Mouse (Mus musculus): ENCODE measurements at regions not wholly inside any gene's neighbourhood (a gene's known extent, or its start where the extent isn't known, plus 50 kb on each side); places are given as distances from the start of the nearest gene placed in this dataset.

DNA sequence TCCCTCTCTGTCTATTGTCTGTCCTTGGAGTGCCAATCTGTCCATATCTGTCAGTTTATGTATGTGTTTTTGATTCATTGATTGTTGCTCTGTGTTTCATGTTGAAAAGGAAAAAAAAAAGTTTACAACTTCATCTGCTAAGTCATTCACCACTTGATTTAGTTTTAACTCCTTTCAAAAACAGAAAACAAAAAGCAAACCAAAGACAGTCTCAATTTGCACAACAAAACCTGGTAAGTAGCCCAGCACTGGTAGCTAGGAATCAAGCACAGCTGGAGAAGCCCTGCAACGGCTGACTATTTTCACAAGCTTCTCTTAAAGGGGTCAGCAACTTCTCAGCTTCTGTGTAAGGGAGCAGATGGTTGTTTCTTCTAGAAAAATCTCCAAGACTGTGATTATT, 72.9 kb upstream of the Adgrf1 start:
- Histone ChIP-seq H3K9ac (ENCODE audit: low read depth, poor library complexity, severe bottlenecking) (no peak overlapping the region), H3K4me1 (ENCODE audit: control insufficient read depth, insufficient read depth, low read length) (no peaks in the 10 kb centered on the region), H3K27me3 (ENCODE audit: control insufficient read depth, insufficient read depth, low read length, poor library complexity, severe bottlenecking) (no peaks in the 10 kb centered on the region), H3K36me3 (ENCODE audit: control insufficient read depth, insufficient read depth, low read length, poor library complexity, severe bottlenecking) (no peaks in the 10 kb centered on the region), H3K9me3 (replicated peaks; ENCODE audit: control insufficient read depth, insufficient read depth, low read length, poor library complexity, severe bottlenecking) (peaks cover 7% of the 10 kb centered on the region), H3K27ac (ENCODE audit: insufficient read depth, low read length) (no peak overlapping the region), H3K4me3 (ENCODE audit: low read depth, low read length) (no peak overlapping the region)
- no peak for TF ChIP-seq CTCF (IDR thresholded peaks at IDR 0.05; ENCODE audit: low read depth, low read length)
- no peak for TF ChIP-seq EP300 (IDR thresholded peaks at IDR 0.05; ENCODE audit: insufficient read depth, low read depth, low read length)
- TF ChIP-seq POLR2A (IDR thresholded peaks at IDR 0.05; ENCODE audit: insufficient read depth, low read length) = no peak

DNA sequence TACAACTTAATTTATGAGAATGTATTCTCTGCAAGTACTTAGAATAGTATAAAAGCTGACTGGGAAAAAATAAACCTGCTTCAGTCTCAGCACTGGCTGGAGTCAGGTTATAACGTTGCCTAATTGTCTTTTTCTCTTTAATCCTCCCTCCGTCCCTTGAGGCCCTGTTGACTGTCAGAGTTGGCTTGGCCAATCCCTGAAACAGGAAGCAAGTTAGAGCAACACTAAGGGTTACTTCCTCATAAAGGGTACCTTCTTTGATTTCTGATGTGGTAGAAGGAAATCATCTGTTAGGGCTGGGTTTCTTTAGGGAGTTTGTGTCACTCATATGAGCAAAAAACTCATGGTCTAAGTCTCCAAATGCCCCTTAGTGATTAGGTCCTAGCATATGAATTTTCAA, 69.3 kb upstream of the Adgrf1 start:
- no peak overlapping the region for H3K27ac ChIP-seq (ENCODE audit: insufficient read depth, low read length)
- no peaks in the 10 kb centered on the region for H3K4me1 ChIP-seq (ENCODE audit: control insufficient read depth, insufficient read depth, low read length)
- H3K9me3 ChIP-seq (replicated peaks; ENCODE audit: control insufficient read depth, insufficient read depth, low read length, poor library complexity, severe bottlenecking) = peaks cover 7% of the 10 kb centered on the region
- no peaks in the 10 kb centered on the region for H3K27me3 ChIP-seq (ENCODE audit: control insufficient read depth, insufficient read depth, low read length, poor library complexity, severe bottlenecking)
- TF ChIP-seq CTCF (IDR thresholded peaks at IDR 0.05; ENCODE audit: low read depth, low read length) (no peak), POLR2A (IDR thresholded peaks at IDR 0.05; ENCODE audit: insufficient read depth, low read length) (no peak), EP300 (IDR thresholded peaks at IDR 0.05; ENCODE audit: insufficient read depth, low read depth, low read length) (no peak)
- H3K4me3 ChIP-seq (ENCODE audit: low read depth, low read length) = no peak overlapping the region
- no peak overlapping the region for H3K9ac ChIP-seq (ENCODE audit: low read depth, poor library complexity, severe bottlenecking)
- no peaks in the 10 kb centered on the region for H3K36me3 ChIP-seq (ENCODE audit: control insufficient read depth, insufficient read depth, low read length, poor library complexity, severe bottlenecking)

DNA sequence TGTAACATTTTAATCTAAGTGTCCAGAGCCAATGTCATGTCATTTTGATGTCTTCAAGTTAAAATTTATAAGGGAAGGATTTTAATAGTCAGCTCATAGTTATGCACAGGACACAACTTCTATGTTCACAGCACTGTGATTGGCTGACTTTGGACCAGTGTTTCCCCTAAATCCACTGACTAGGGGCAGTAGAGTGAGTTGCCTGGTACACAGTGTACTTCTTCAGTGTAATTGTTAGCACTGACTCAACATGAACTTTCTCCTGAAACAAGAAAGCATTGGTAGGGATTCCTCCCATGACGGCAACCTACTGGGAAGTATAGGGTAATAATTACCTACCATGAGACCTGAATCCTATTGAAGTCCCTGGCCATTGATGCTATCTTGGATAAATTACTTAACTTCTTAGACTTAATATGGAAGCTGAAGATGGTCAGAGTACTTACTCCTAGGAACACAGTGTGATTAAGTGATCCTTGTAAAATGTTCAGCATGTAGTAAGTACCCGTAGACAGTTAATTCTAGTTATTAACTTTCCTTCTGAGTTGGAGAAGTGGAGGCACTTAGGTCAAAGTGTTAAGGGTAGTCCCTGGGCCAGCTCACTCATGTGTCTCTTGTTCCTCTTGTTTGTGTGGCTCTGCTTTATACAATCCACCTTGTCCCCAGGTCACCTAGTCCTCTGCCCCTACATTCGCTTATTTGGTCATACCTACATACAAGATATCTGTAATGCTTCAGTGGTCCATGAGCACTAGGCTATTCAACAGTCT, 63.2 kb upstream of the Adgrf1 start:
- H3K36me3 ChIP-seq (ENCODE audit: control insufficient read depth, insufficient read depth, low read length, poor library complexity, severe bottlenecking) = no peaks in the 10 kb centered on the region
- H3K27ac ChIP-seq (ENCODE audit: insufficient read depth, low read length) = no peak overlapping the region
- no peaks in the 10 kb centered on the region for H3K4me1 ChIP-seq (ENCODE audit: control insufficient read depth, insufficient read depth, low read length)
- H3K4me3 ChIP-seq (ENCODE audit: low read depth, low read length) = no peak overlapping the region
- H3K9ac ChIP-seq (ENCODE audit: low read depth, poor library complexity, severe bottlenecking) = no peak overlapping the region
- no peak for TF ChIP-seq EP300 (IDR thresholded peaks at IDR 0.05; ENCODE audit: insufficient read depth, low read depth, low read length)
- TF ChIP-seq POLR2A (IDR thresholded peaks at IDR 0.05; ENCODE audit: insufficient read depth, low read length) = no peak
- TF ChIP-seq CTCF (IDR thresholded peaks at IDR 0.05; ENCODE audit: low read depth, low read length) = no peak
- H3K27me3 ChIP-seq (ENCODE audit: control insufficient read depth, insufficient read depth, low read length, poor library complexity, severe bottlenecking) = no peaks in the 10 kb centered on the region
- peaks cover 4% of the 10 kb centered on the region for H3K9me3 ChIP-seq (replicated peaks; ENCODE audit: control insufficient read depth, insufficient read depth, low read length, poor library complexity, severe bottlenecking)

DNA sequence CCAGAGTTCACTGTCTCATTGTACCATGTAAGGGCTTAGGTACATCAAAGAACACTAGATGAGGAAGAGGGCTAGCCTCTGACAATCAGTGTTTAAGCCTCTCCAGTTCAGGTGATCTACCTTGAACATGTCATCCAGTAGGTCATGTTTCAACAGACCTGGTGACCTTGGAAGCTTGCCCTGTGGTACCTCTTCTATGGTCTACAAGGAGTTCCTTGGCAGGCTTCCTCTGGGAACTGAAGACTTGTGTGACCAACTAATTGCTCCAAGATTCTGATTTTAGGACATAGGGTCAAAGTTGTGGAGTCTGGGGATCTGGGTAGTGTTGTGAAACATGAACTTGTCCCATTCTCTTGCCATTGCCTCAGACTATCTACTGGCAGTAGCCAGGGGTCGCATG, 60.4 kb upstream of the Adgrf1 start:
- Histone ChIP-seq H3K27me3 (ENCODE audit: control insufficient read depth, insufficient read depth, low read length, poor library complexity, severe bottlenecking) (no peaks in the 10 kb centered on the region), H3K27ac (ENCODE audit: insufficient read depth, low read length) (no peak overlapping the region), H3K4me1 (ENCODE audit: control insufficient read depth, insufficient read depth, low read length) (no peaks in the 10 kb centered on the region), H3K36me3 (ENCODE audit: control insufficient read depth, insufficient read depth, low read length, poor library complexity, severe bottlenecking) (no peaks in the 10 kb centered on the region), H3K9ac (ENCODE audit: low read depth, poor library complexity, severe bottlenecking) (no peak overlapping the region), H3K9me3 (replicated peaks; ENCODE audit: control insufficient read depth, insufficient read depth, low read length, poor library complexity, severe bottlenecking) (0 out of 2 replicates have a peak, but pooled peaks cover 7% of the 10 kb centered on the region), H3K4me3 (ENCODE audit: low read depth, low read length) (no peak overlapping the region)
- TF ChIP-seq POLR2A (IDR thresholded peaks at IDR 0.05; ENCODE audit: insufficient read depth, low read length) = no peak
- TF ChIP-seq CTCF (IDR thresholded peaks at IDR 0.05; ENCODE audit: low read depth, low read length) = no peak
- TF ChIP-seq EP300 (IDR thresholded peaks at IDR 0.05; ENCODE audit: insufficient read depth, low read depth, low read length) = no peak

DNA sequence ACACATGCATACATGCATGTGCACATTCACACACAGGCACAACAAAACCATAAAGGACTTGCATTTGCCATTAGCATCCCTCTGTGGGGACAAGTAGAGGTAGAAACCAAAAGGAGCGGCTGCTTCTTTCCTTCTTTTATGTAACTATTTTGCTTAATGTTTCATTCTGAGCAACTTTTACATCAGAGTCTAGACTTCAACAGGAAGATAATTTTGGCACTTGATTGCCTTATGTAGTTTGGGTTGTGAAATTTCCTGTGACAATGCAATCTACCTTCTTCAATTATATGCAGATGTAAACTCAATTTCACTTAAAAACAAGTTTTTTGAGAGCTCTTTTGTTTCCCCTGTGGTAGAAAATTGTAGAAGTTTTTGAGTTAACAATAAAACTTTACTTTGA, 56.1 kb upstream of the Adgrf1 start:
- 0 out of 2 replicates have a peak, but pooled peaks cover 7% of the 10 kb centered on the region for H3K9me3 ChIP-seq (replicated peaks; ENCODE audit: control insufficient read depth, insufficient read depth, low read length, poor library complexity, severe bottlenecking)
- no peak overlapping the region for H3K9ac ChIP-seq (ENCODE audit: low read depth, poor library complexity, severe bottlenecking)
- H3K4me3 ChIP-seq (ENCODE audit: low read depth, low read length) = no peak overlapping the region
- no peaks in the 10 kb centered on the region for H3K4me1 ChIP-seq (ENCODE audit: control insufficient read depth, insufficient read depth, low read length)
- H3K36me3 ChIP-seq (ENCODE audit: control insufficient read depth, insufficient read depth, low read length, poor library complexity, severe bottlenecking) = no peaks in the 10 kb centered on the region
- TF ChIP-seq POLR2A (IDR thresholded peaks at IDR 0.05; ENCODE audit: insufficient read depth, low read length) (no peak), EP300 (IDR thresholded peaks at IDR 0.05; ENCODE audit: insufficient read depth, low read depth, low read length) (no peak), CTCF (IDR thresholded peaks at IDR 0.05; ENCODE audit: low read depth, low read length) (no peak)
- no peaks in the 10 kb centered on the region for H3K27me3 ChIP-seq (ENCODE audit: control insufficient read depth, insufficient read depth, low read length, poor library complexity, severe bottlenecking)
- H3K27ac ChIP-seq (ENCODE audit: insufficient read depth, low read length) = no peak overlapping the region

DNA sequence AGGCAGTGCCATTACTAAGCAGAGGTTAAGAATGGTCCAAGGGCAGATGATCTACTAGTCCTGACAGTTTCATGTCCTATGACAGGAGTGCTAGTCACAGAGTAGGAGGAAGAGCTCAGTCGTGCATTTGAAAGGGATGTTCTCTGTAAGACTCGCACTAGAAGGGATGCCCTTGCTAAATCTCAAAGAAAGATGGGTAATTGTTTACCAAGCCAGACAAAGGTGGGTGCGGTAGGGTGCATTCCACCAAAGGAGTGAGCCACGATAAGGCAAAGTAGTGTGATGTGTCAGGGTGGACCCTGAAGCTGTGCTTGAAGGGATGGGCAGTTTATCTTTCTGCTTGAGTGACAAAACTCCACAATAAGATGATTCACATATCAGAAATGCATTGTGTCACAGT, 50.5 kb upstream of the Adgrf1 start:
- Histone ChIP-seq H3K9ac (ENCODE audit: low read depth, poor library complexity, severe bottlenecking) (no peak overlapping the region), H3K27ac (ENCODE audit: insufficient read depth, low read length) (no peak overlapping the region), H3K4me3 (ENCODE audit: low read depth, low read length) (no peak overlapping the region), H3K9me3 (replicated peaks; ENCODE audit: control insufficient read depth, insufficient read depth, low read length, poor library complexity, severe bottlenecking) (no peaks in the 10 kb centered on the region), H3K4me1 (ENCODE audit: control insufficient read depth, insufficient read depth, low read length) (no peaks in the 10 kb centered on the region), H3K36me3 (ENCODE audit: control insufficient read depth, insufficient read depth, low read length, poor library complexity, severe bottlenecking) (no peaks in the 10 kb centered on the region), H3K27me3 (ENCODE audit: control insufficient read depth, insufficient read depth, low read length, poor library complexity, severe bottlenecking) (no peaks in the 10 kb centered on the region)
- no peak for TF ChIP-seq CTCF (IDR thresholded peaks at IDR 0.05; ENCODE audit: low read depth, low read length)
- TF ChIP-seq POLR2A (IDR thresholded peaks at IDR 0.05; ENCODE audit: insufficient read depth, low read length) = no peak
- TF ChIP-seq EP300 (IDR thresholded peaks at IDR 0.05; ENCODE audit: insufficient read depth, low read depth, low read length) = no peak
